23 mouse cellular contexts compared by ENCODE assay signal in the genomic region with DNA sequence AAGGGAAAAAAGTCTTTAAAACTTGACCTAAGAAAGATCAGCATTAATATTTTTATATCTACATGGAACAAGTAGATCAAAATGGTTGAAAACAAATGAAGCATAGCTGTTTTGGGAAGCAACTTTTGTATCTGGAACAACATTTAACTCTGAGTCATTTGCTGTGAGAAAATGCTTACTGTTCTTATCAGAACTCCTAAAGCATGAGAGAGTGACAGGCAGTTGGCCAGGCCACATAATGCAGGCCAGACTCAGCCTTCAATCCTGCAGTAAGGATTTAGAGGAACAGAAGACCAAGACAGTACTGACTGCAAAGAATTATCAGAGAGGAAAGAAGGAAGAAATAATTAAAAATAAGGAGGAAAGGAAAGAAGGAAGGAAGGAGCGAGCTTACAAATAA.
DNase-seq lines count a peak whose midpoint lies in the region; ATAC-seq and TF ChIP-seq lines count a peak whose summit lies in the region.
"Had no signal": no experiment of that assay in that cellular context is flagged by ENCODE, and none has a peak within 500 bp of the region (broad histone marks: within the 10 kb centered on the region; RNA-seq: fewer than 3 reads in every experiment).

No protein-coding gene starts in this region.

- TF ChIP-seq CTCF in cerebellum, adult 2 months (IDR thresholded peaks at IDR 0.05; ENCODE audit: borderline replicate concordance, insufficient read depth, low read depth, low read length), result no peak

- no peaks in the 10 kb centered on the region for H3K27me3 ChIP-seq in neural tube, embryonic 15.5 days (replicated peaks)
- no peaks in the 10 kb centered on the region for H3K27me3 ChIP-seq in cerebellum, adult 2 months (ENCODE audit: control insufficient read depth, insufficient read depth, low read length)
- H3K27me3 ChIP-seq: embryonic facial prominence, embryonic 12.5 days; forebrain, embryonic 15.5 days; hindbrain, embryonic 13.5 days; kidney, embryonic 15.5 days; Patski had no signal

- H3K27ac ChIP-seq in neural tube, embryonic 15.5 days (replicated peaks), result no peak overlapping the region
- no peak overlapping the region for H3K27ac ChIP-seq in cerebellum, adult 2 months (ENCODE audit: insufficient read depth, low read length)
- H3K27ac ChIP-seq: embryonic facial prominence, embryonic 12.5 days; forebrain, embryonic 15.5 days; hindbrain, embryonic 13.5 days; hindbrain, postnatal 0 days had no signal

- H3K4me2 ChIP-seq in neural tube, embryonic 15.5 days, result no peak overlapping the region
- H3K4me2 ChIP-seq: embryonic facial prominence, embryonic 12.5 days; forebrain, embryonic 15.5 days; hindbrain, embryonic 13.5 days; kidney, embryonic 15.5 days had no signal

- WGBS in neural tube, embryonic 15.5 days, result 100% methylated on average over 1 of the region's 1 CpGs
- WGBS in cerebellum, adult 2 months, result 98% methylated on average over 1 of the region's 1 CpGs

- intact Hi-C loops in heart, postnatal 36 days (cut with DNase I), result no loop called here
- intact Hi-C loops in heart, postnatal 10 days (cut with DNase I), result loop anchor here (5.0 kb wide), 1 partner anchor 419 kb away; the partner anchor contains the start of gene Sox4

- no peaks in the 10 kb centered on the region for H3K9me3 ChIP-seq in neural tube, embryonic 15.5 days (replicated peaks)
- H3K9me3 ChIP-seq: G1E had no signal

- H3K4me3 ChIP-seq in neural tube, embryonic 15.5 days (replicated peaks), result no peak overlapping the region
- H3K4me3 ChIP-seq in cerebellum, adult 2 months (replicated peaks; ENCODE audit: insufficient read depth, low read depth, low read length), result no peak overlapping the region
- H3K4me3 ChIP-seq: embryonic facial prominence, embryonic 12.5 days; forebrain, embryonic 15.5 days; hindbrain, embryonic 13.5 days; kidney, embryonic 15.5 days had no signal

- H3K9ac ChIP-seq in neural tube, embryonic 15.5 days (replicated peaks), result no peak overlapping the region
- H3K9ac ChIP-seq: embryonic facial prominence, embryonic 12.5 days; forebrain, embryonic 15.5 days; hindbrain, embryonic 13.5 days; kidney, embryonic 15.5 days had no signal

- TF ChIP-seq POLR2A in cerebellum, adult 2 months (IDR thresholded peaks at IDR 0.05; ENCODE audit: borderline replicate concordance, insufficient read depth, low read length), result no peak

- peaks cover 2% of the 10 kb centered on the region; the same call in 1 of the 2 replicates for H3K36me3 ChIP-seq in neural tube, embryonic 15.5 days
- H3K36me3 ChIP-seq: G1E had no signal

- no peak for ATAC-seq in neural tube, embryonic 15.5 days (ENCODE audit: low FRiP score)
- ATAC-seq: activated CD4-positive, CD25-positive, alpha-beta regulatory T cell, adult 4 months; CD4-positive, CD25-positive, alpha-beta regulatory T cell, adult 4 months; forebrain, embryonic 15.5 days had no signal

- peak; percentile 64 for DNase-seq in heart, adult 11 months
- DNase-seq in heart, postnatal 36 days, result no peak
- peak; percentile 30 to 58 for DNase-seq in heart, postnatal 10 days
- no peak for DNase-seq in heart, adult 18-20 months
- peak; percentile 3 for DNase-seq in neural tube, embryonic 10.5 days (ENCODE audit: extremely low spot score, low spot score)
- peak; percentile 45 for DNase-seq in adipocyte (ENCODE audit: low spot score)
- DNase-seq in cerebellum, adult 2 months, result no peak
- DNase-seq: B cell, adult 2 months; cerebellum, adult 11 months; cerebellum, adult 9-10 months; cerebellum, postnatal 25 days; gastrocnemius, postnatal 14 days; kidney, adult 2 months had no signal

- peaks cover 15% of the 10 kb centered on the region for H3K4me1 ChIP-seq in neural tube, embryonic 15.5 days
- H3K4me1 ChIP-seq in cerebellum, adult 2 months (ENCODE audit: control insufficient read depth, insufficient read depth, low read length), result peaks cover 2% of the 10 kb centered on the region

Comparison
In these comparisons a context has a peak if more than half of its experiments do, and no peak if none do; other contexts are left out.
1. DNase-seq: peak in heart, adult 11 months (single experiment), heart, postnatal 10 days (2 of 2), neural tube, embryonic 10.5 days (single experiment) and adipocyte (single experiment); none in heart, postnatal 36 days (0 of 2), heart, adult 18-20 months (0 of 2) and cerebellum, adult 2 months (0 of 2).